14 mouse cellular contexts compared by ENCODE assay signal in genomic region chr3:51674963-51675362, GRCm38 (mm10).
"Had no signal": no experiment of that assay in that cellular context is flagged by ENCODE, and none has a peak within 500 bp of the region (broad histone marks: within the 10 kb centered on the region; RNA-seq: fewer than 3 reads in every experiment).

No protein-coding gene starts in this region.

- ATAC-seq: midbrain, embryonic 16.5 days had no signal

- DNase-seq: lung, adult 18-20 months; lung, embryonic 14.5 days; lung, postnatal 10 days; lung, postnatal 4 days; midbrain, embryonic 14.5 days; retina, postnatal 1 day; right cerebral cortex, adult 18-20 months; right cerebral cortex, postnatal 25 days; right cerebral cortex, postnatal 4 days; spleen, adult 18-20 months; thymus, adult 18-20 months; thymus, postnatal 14 days; thymus, postnatal 36 days had no signal
